Mouse (Mus musculus) T-helper 17 cell (primary cell): Measurements from ENCODE around the gene Snrpn.
"Not testable (repeated sequence)": the region's sequence is repeated elsewhere in the genome, so short reads cannot be mapped to it uniquely, and the experiment has no call there.

Experiments used
- in situ Hi-C, 2 experiments: fragments of 300-600 bp; cut with MboI, MseI; formaldehyde crosslinking; loops; 1 replicate in 1 of 2; 2 replicates in 1 of 2; pipeline ENCODE4 v1.15.1; 2025; ENCODE audit warnings: high pct_unique_total_duplicates in 2 of 2

The Snrpn gene

GRCm38 (mm10) chr7:60139742-60140480, at the start of gene Snrpn:
Snrpn (minus strand) TSS chr7:60140219.
- in situ Hi-C loops = no loop called here

DNA sequence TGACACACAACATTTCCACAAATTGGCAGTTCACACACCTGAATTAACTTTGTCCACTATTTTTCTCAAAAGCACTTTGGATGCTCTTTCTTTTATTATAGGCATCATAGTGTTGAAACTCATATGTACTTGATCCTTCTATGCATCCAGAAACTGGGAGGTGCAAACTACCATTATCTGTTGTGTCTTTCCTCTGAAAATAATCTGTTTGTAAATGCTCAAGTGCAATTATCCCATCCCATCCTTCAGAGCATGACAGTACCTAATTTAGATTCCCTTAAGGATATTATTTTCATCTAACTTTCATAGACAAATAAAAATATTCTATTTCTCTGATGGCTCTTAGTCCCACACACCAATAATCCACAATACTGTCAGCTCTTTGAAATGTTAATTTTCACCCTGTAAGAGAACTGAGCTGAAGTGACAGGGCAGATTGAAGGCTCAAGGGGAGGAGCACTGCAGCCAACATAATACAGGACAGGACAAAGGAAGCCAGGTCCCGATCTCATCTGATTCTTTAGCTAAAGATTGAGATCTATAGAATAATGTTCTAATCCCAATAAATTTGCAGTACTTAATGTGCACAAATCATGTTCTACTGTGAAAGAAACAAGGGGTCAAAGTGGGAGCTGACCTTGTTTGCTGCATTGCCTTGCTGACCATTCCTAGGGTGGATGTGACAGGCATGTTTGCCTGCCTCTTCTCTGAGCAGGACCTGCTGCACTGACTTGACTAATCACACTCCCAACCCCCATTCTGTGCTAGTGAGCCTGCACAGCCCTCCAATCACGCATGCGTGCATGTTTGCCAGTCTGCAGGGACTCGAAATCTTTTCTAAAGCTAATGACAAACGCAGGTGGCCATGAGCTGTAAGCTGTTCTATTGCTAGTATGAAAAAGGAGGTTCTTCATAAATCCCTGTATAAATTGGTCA, 30.5 kb upstream of the Snrpn start:
- in situ Hi-C loops = no loop called here

DNA sequence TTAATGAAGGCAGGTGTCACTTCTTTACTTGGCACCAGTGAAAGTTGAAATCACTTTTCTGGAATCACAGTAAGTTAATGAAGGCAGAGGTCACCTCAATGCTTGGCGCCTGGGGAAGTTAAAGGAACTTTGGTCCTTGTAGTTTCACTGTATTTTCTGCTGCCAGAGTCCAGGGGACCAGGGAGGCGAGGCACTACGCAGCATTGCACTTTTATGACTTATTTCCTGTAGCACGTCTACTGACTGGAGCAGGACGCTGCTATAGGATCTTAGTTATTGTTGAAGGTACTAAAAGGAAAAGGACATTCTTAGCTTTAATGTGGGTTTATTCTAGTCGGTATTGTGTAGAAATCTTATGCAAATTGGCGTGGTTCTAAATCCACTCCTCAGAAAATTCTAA, 14.7 kb downstream of the Snrpn start:
- in situ Hi-C loops = no loop called here

DNA sequence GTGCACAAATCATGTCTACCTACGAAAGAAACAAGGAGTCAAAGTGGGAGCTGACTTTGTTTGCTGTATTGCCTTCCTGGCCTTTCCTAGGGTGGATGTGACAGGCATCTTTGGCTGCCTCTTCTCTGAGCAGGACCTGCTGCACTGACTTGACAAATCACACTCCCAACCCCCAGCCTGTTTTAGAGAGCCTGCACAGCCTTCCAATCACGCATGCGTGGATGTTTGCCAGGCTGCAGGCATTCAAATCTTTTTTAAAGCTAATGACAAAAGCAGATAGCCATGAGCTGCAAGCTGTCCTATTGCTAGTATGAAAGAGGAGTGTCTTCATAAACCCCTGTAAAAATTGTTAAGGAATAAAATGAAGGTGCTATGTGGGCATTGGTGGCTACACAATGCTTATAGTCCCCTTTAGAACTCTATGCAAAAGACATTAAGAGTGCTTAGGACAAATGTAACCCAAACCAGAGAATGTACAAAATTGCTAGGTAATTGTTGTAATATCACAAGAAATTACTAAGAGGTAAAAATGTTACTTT, 16.9 kb downstream of the Snrpn start:
- in situ Hi-C loops = not testable (repeated sequence)

DNA sequence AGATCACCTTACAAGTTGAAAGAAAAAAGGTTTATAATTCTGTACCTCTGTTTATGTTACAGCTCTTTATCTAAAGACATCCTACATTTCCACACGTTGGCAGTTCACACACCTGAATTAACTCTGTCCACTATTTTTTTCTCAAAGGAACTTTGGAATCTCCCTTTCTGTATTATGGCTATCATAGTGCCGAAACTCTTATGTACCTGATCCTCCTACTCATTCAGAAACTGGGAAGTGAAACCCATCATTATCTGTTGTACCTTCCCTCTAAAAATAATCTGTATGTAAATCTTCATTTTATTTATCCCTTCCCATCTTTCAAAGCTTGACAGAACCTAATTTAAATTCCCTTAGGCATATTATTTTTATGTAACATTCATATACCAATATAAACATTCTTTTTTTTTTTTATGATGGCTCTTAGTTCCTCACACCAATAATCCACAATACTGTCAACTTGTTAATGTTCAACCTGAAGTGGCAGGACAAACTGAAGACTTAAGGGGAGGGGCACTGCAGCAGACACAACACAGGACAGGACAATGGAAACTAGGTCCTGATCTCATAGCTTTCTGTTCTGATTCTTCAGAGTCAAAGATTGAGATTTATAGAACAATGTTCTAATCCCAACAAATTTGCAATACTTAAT, 17.5 kb downstream of the Snrpn start:
- in situ Hi-C loops = no loop called here

GRCm38 (mm10) chr7:60097154-60097859, 42.7 kb downstream of the Snrpn start:
- in situ Hi-C loops = no loop called here

- in situ Hi-C loops = no loop called here
Measured at GRCm38 (mm10) chr7:60076301-60076700, 63.7 kb downstream of the Snrpn start.

DNA sequence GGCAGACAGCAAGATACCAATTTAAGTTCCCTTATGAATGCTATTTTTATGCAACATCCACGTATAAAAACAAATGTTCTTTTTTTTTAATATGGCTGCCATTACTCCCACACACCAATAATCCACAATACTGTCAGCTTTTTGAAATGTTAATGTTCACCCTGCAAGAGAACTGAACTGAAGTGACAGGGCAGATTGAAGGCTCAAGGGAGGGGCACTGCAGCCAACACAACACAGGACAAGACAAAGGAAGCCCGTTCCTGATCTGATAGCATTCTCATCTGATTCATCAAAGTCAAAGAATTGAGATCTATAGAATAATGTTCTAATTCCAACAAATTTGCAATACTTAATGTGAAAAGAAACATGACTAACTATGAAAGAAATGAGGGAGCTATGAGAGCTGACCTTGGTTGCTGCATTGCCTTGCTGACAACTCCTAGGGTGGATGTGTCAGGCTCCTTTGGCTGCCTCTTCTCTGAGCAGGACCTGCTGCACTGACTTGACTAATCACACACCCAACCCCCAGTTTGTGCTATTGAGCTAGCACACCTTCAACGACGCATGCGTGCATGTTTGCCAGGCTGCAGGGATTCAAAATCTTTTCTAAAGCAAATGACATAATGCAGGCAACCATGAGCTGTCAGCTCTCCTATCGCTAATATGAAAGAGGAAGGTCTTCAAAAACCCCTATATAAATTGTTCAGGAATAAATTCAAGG, 92.4 kb downstream of the Snrpn start:
- in situ Hi-C loops = no loop called here

GRCm38 (mm10) chr7:60013186-60013585, 126.8 kb downstream of the Snrpn start:
- in situ Hi-C loops = no loop called here

GRCm38 (mm10) chr7:60007727-60008360, 132.2 kb downstream of the Snrpn start:
- in situ Hi-C loops = no loop called here

- in situ Hi-C loops = no loop called here
Measured at GRCm38 (mm10) chr7:60006262-60006661, 133.8 kb downstream of the Snrpn start.

DNA sequence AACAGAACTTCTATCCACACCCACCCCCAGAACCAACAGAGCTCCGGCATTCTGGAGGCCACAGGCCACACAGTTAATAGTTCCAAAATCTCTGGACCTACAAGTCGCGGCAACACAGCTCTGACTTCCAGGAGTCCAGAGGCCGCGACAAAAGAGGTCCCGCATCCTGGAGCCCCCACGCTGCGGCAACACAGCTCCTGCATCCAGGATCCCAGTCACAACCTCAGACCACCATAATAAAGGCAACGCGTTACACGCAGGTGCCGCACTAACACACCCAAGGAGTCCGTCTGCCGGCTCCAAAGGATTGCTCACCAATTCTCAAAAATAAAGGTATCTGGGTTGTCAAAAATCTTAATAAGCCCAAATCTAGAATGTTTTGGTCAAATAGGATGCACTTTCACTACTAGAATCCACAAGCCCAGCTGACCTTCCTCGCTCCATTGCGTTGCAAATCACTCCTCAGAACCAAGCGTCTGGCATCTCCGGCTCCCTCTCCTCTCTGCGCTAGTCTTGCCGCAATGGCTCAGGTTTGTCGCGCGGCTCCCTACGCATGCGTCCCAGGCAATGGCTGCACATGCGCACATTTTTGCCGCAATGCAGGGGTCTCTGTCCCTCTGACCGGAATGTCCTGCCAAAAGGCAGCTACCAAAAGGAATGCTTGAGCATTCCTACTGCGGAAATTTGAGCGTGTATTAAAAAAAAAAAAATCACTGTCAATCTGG, 135.3 kb downstream of the Snrpn start, which contains the start of the genes Snurf and Gm38393:
Snurf (minus strand) TSS at position 444 of the 725 bp plus-strand sequence.
Gm38393 (minus strand) TSS at position 459 of the 725 bp plus-strand sequence.
- in situ Hi-C loops = no loop called here

- in situ Hi-C loops = no loop called here
Measured at GRCm38 (mm10) chr7:60003921-60004605, 136.0 kb downstream of the Snrpn start.

DNA sequence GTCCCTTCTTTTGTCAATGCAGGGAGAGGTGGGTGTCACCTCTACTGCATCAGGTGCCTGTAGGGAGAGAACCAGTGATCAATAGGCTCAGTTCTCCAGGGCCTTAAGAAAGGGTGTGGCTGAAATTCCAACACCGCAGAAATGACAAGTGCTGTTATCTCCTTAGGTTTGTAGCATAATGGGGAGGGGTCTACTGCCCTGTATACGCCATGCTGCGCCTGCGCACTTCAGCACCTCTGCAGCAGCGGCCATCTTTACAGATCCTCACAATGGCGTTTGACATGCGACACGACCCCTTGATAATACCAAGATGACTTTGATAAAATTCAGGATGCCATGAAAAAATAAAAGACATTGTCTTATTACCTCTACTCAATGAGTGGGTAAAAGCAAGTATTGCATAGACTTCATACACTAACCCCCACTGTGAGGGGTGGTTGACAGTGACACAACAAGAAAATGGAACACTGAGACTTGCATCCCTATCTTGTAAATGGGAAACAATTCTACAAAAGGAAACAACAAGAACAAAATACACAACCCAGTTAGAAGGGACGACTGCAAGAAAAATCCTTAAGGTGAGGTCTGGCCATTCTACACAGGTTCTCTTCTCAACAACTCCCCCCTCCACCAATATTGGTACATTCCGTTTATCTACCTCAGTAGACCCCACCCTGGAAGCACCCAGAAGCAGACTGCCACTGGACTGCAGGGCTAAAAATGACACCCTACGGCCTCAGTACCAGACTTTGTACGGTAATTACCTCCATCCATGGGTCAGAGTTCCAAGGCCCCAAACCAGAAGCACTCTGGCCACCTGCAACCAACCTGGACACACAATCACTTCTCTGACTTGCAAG, 136.8 kb downstream of the Snrpn start:
- in situ Hi-C loops = no loop called here

DNA sequence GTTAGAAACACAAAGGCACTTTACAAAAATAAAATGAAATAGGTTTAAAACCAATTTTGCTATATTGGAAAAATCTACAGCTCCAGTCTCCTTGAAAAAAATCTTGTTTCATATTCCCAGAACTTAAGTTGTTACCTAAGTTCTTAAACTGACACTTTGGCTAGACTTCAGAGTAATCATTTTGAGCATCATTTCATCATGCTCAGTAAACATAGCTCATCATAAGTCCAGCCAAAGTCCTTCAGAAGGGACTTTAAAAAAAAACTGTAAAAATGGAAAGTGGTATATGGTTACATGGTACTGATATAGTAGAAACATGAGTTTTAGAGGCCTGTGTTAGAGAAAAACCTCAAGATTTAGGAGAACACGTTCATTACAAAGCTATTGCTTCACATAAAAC, 161.4 kb downstream of the Snrpn start:
- in situ Hi-C loops = no loop called here
